Mouse (Mus musculus) left cerebral cortex, adult 18-20 months (tissue): ENCODE measurements at regions not wholly inside any gene's neighbourhood (a gene's known extent, or its start where the extent isn't known, plus 50 kb on each side); places are given as distances from the start of the nearest gene placed in this dataset.
"Not testable (repeated sequence)": the region's sequence is repeated elsewhere in the genome, so short reads cannot be mapped to it uniquely, and the experiment has no call there.

Experiments used
- DNase-seq, 2 experiments: peaks; one replicate each; pipeline ENCODE4 v3.0.0; 2021 to 2022; ENCODE audit warnings: low spot score in 2 of 2, mixed read lengths in 1 of 2

DNA sequence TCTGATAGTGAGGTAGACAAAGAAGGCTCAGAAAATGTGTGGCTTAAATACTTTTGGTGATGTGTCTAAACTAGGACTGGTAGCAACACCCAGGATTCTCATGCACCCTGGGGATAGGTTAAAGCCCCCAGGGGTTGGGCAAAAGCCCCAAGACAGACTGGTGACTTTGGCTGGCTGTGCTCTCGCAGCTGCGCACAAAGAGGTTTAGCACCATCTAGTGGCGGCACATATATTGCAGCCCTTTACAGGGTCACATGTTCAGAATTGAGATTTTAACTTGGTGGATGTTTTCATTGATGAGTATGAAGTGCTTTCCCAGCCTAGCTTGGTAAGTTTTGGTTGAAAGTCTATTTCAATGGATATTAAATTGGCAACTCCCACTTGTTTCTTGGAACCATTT is 167.3 kb downstream of the Gm44 start:
- peak in 1 of 2 experiments; percentile 6 for DNase-seq

DNA sequence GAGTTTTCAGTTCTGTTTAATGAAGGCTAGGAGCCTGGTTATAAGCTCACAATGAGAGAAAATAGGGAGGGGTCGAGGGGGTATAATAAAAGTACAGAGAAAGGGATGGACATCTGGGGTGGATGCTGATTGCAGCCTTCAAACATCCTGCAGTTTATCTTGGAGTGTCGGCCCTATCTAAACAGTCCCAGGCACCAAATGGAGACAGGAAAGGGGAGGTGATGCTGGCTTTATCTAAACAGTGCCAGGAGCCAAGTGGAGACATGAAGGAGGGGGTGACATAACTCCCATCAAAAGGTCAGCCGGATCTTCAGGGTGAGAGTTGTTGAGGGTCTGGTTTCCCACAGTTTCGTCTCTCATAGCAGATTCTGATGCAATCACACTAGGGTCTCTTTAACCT is 193.2 kb downstream of the Gm44 start:
- DNase-seq, result not testable (repeated sequence)
